Mouse (Mus musculus) cerebellum, adult 2 months (tissue): ENCODE measurements at regions not wholly inside any gene's neighbourhood (a gene's known extent, or its start where the extent isn't known, plus 50 kb on each side); places are given as distances from the start of the nearest gene placed in this dataset.

ENCODE experiments used
- DNase-seq, 2 experiments: peaks; one replicate each; pipeline ENCODE4 v3.0.0; 2021
- H3K27ac ChIP-seq: fragments of 200-500 bp; 2 replicates; pipeline ENCODE4 v1.5.1; 2012; ENCODE audit warnings: low read length, control low read depth, inconsistent platforms; ENCODE audit not compliant: insufficient read depth
- H3K27me3 ChIP-seq: fragments of 200-500 bp; 2 replicates; pipeline ENCODE4 v1.6.1; 2012; ENCODE audit warnings: inconsistent platforms, mild to moderate bottlenecking, low read length, moderate library complexity; ENCODE audit not compliant: control insufficient read depth, insufficient read depth
- H3K4me1 ChIP-seq: fragments of 200-500 bp; 2 replicates; pipeline ENCODE4 v1.6.1; 2011; ENCODE audit warnings: low read length; ENCODE audit not compliant: control insufficient read depth, insufficient read depth
- H3K4me3 ChIP-seq: fragments of 200-500 bp; replicated peaks from 2 replicates; pipeline ENCODE3; 2011; ENCODE audit warnings: mild to moderate bottlenecking, low read depth, low read length, control low read depth; ENCODE audit not compliant: insufficient read depth
- CTCF ChIP-seq: fragments of 200-500 bp; IDR thresholded peaks from 2 replicates; pipeline ENCODE4 v1.5.1; 2011; ENCODE audit warnings: low read depth, mild to moderate bottlenecking, control low read depth, low read length, moderate library complexity, borderline replicate concordance; ENCODE audit not compliant: insufficient read depth
- POLR2A ChIP-seq: fragments of 200-500 bp; IDR thresholded peaks from 2 replicates; pipeline ENCODE4 v1.6.1; 2011; ENCODE audit warnings: low read length, control low read depth, borderline replicate concordance; ENCODE audit not compliant: insufficient read depth
- WGBS: fragments of 180-500 bp; shearing (Covaris S2); methylation state at CpG from one replicate; pipeline ENCODE4 v1.1.7; 2018; 5-methylcytosine and 5-hydroxymethylcytosine counted together

- TF ChIP-seq POLR2A: no peak
- no peak for TF ChIP-seq CTCF
- Histone ChIP-seq H3K4me3 (no peak overlapping the region), H3K4me1 (no peaks in the 10 kb centered on the region), H3K27me3 (no peaks in the 10 kb centered on the region), H3K27ac (no peak overlapping the region)
- WGBS: 76% methylated on average over 7 of the region's 7 CpGs
- no peak for DNase-seq
These were observed 419.8 kb upstream of the Smarca2 start for GRCm38 (mm10) chr19:26185012-26185411.

- no peak for TF ChIP-seq POLR2A
- no peak for TF ChIP-seq CTCF
These were observed 414.0 kb upstream of the Smarca2 start for GRCm38 (mm10) chr19:26190803-26191202.

GRCm38 (mm10) chr19:26193664-26194063 is 411.2 kb upstream of the Smarca2 start:
- H3K4me1 ChIP-seq: no peaks in the 10 kb centered on the region
- DNase-seq: no peak
- H3K4me3 ChIP-seq: no peak overlapping the region
- no peaks in the 10 kb centered on the region for H3K27me3 ChIP-seq
- 71% methylated on average over 1 of the region's 1 CpGs for WGBS
- TF ChIP-seq POLR2A (no peak), CTCF (no peak)
- H3K27ac ChIP-seq: no peak overlapping the region

More at GRCm38 (mm10) chr19:26190803-26191202, 414.0 kb upstream of the Smarca2 start:
- no peaks in the 10 kb centered on the region for H3K4me1 ChIP-seq
- H3K27ac ChIP-seq: no peak overlapping the region
- no peak for DNase-seq
- no peaks in the 10 kb centered on the region for H3K27me3 ChIP-seq
- H3K4me3 ChIP-seq: no peak overlapping the region
- WGBS: 84% methylated on average over 1 of the region's 1 CpGs

- 14% methylated on average over 1 of the region's 1 CpGs for WGBS
- H3K4me3 ChIP-seq: no peak overlapping the region
- no peaks in the 10 kb centered on the region for H3K4me1 ChIP-seq
- DNase-seq: no peak
- TF ChIP-seq CTCF (no peak), POLR2A (no peak)
- no peaks in the 10 kb centered on the region for H3K27me3 ChIP-seq
- no peak overlapping the region for H3K27ac ChIP-seq
These were observed 396.1 kb upstream of the Smarca2 start for GRCm38 (mm10) chr19:26208760-26209159.

- Histone ChIP-seq H3K4me3 (no peak overlapping the region), H3K4me1 (no peaks in the 10 kb centered on the region), H3K27ac (no peak overlapping the region), H3K27me3 (no peaks in the 10 kb centered on the region)
- no peak for DNase-seq
- no peak for TF ChIP-seq CTCF
- WGBS: 57% methylated on average over 4 of the region's 4 CpGs
These were observed 370.3 kb upstream of the Smarca2 start for GRCm38 (mm10) chr19:26234539-26234938.

- Histone ChIP-seq H3K27ac (no peak overlapping the region), H3K4me3 (no peak overlapping the region), H3K4me1 (no peaks in the 10 kb centered on the region), H3K27me3 (no peaks in the 10 kb centered on the region)
- no peak for TF ChIP-seq POLR2A
- TF ChIP-seq CTCF: no peak
- 78% methylated on average over 6 of the region's 6 CpGs for WGBS
- no peak for DNase-seq
These were observed 360.8 kb upstream of the Smarca2 start for GRCm38 (mm10) chr19:26244067-26244466.

GRCm38 (mm10) chr19:26249751-26250150 is 355.1 kb upstream of the Smarca2 start:
- DNase-seq: no peak
- H3K27me3 ChIP-seq: no peaks in the 10 kb centered on the region
- H3K27ac ChIP-seq: no peak overlapping the region
- H3K4me1 ChIP-seq: no peaks in the 10 kb centered on the region
- no peak overlapping the region for H3K4me3 ChIP-seq
- no peak for TF ChIP-seq CTCF
- WGBS: 80% methylated on average over 6 of the region's 6 CpGs

GRCm38 (mm10) chr19:26258677-26259076 is 346.2 kb upstream of the Smarca2 start:
- H3K27ac ChIP-seq: no peak overlapping the region
- WGBS: 10% methylated on average over 4 of the region's 4 CpGs
- no peaks in the 10 kb centered on the region for H3K27me3 ChIP-seq
- H3K4me1 ChIP-seq: no peaks in the 10 kb centered on the region
- H3K4me3 ChIP-seq: no peak overlapping the region
- TF ChIP-seq CTCF: no peak
- no peak for TF ChIP-seq POLR2A
- no peak for DNase-seq
